Mouse (Mus musculus): ENCODE measurements around the gene Pi4k2a.

- TF ChIP-seq POLR2AphosphoS2 (IDR thresholded peaks at IDR 0.05; ENCODE audit: insufficient read length, low read depth) (no peak), MYOG (IDR thresholded peaks at IDR 0.05; ENCODE audit: control insufficient read depth in 1 of 3, insufficient read depth in 1 of 3, insufficient read length in 2 of 3, low read depth in 2 of 3) (no peak), SRF (IDR thresholded peaks at IDR 0.05; ENCODE audit: control insufficient read depth, insufficient read length, low read depth) (no peak), MYOD1 (IDR thresholded peaks at IDR 0.05; ENCODE audit: control insufficient read depth in 1 of 3, insufficient read length in 2 of 3, low read depth in 2 of 3) (no peak), MAX (IDR thresholded peaks at IDR 0.05; ENCODE audit: low read depth) (no peak), POLR2A (IDR thresholded peaks at IDR 0.05; ENCODE audit: insufficient read length, low read depth) (no peak), TCF12 (IDR thresholded peaks at IDR 0.05; ENCODE audit: insufficient read depth, poor library complexity, severe bottlenecking) (no peak), USF1 (IDR thresholded peaks at IDR 0.05; ENCODE audit: low read depth) (no peak), CEBPB (IDR thresholded peaks at IDR 0.05; ENCODE audit: insufficient read depth, poor library complexity, severe bottlenecking) (no peak)
These were observed 36.8 kb downstream of the Pi4k2a start for GRCm38 (mm10) chr19:42127024-42127423.

All from myocyte (in vitro differentiated cells).